Mouse (Mus musculus) CH12.LX (cell line): ENCODE measurements around the gene Tjap1.

Experiments
- BHLHE40 ChIP-seq: IDR thresholded peaks from 2 replicates; pipeline ENCODE4 v1.6.1; 2011; ENCODE audit warnings: mild to moderate bottlenecking, low read depth, low read length, improper control_type of control experiment
- CTCF ChIP-seq, 2 experiments: IDR thresholded peaks in 1 of 2; conservative IDR thresholded peaks in 1 of 2; 2 replicates each; pipeline ENCODE4 v1.5.1; 2011 to 2012; ENCODE audit warnings: low read depth in 2 of 2, low read length in 2 of 2, improper control_type of control experiment in 1 of 2, inconsistent platforms in 1 of 2, mild to moderate bottlenecking in 1 of 2, moderate library complexity in 1 of 2
- E2F4 ChIP-seq: IDR thresholded peaks from 2 replicates; pipeline ENCODE4 v1.6.1; 2011; ENCODE audit warnings: low read depth, low read length, improper control_type of control experiment; ENCODE audit not compliant: insufficient replicate concordance
- EP300 ChIP-seq: IDR thresholded peaks from 2 replicates; pipeline ENCODE4 v1.6.1; 2011; ENCODE audit warnings: low read length, improper control_type of control experiment
- JUND ChIP-seq: conservative IDR thresholded peaks from 2 replicates; pipeline ENCODE4 v1.6.1; 2011; ENCODE audit warnings: low read depth, low read length, improper control_type of control experiment
- MAX ChIP-seq: IDR thresholded peaks from 2 replicates; pipeline ENCODE4 v1.6.1; 2011; ENCODE audit warnings: low read length, improper control_type of control experiment
- MEF2A ChIP-seq: IDR thresholded peaks from 2 replicates; pipeline ENCODE4 v1.6.1; 2014; ENCODE audit warnings: low read depth, mild to moderate bottlenecking, inconsistent platforms, low read length, improper control_type of control experiment, borderline replicate concordance
- NRF1 ChIP-seq: IDR thresholded peaks from 2 replicates; pipeline ENCODE4 v1.6.1; 2014; ENCODE audit warnings: low read depth, mild to moderate bottlenecking, inconsistent platforms, low read length, improper control_type of control experiment, moderate library complexity
- PAX5 ChIP-seq: IDR thresholded peaks from 2 replicates; pipeline ENCODE4 v1.6.1; 2012; ENCODE audit warnings: low read length, inconsistent platforms, mixed read lengths
- POLR2A ChIP-seq: IDR thresholded peaks from 2 replicates; pipeline ENCODE4 v1.6.1; 2011; ENCODE audit warnings: low read depth, mild to moderate bottlenecking, improper control_type of control experiment, low read length
- POLR2AphosphoS2 ChIP-seq: IDR thresholded peaks from 2 replicates; pipeline ENCODE4 v1.6.1; 2011; ENCODE audit warnings: low read depth, low read length, improper control_type of control experiment

DNA sequence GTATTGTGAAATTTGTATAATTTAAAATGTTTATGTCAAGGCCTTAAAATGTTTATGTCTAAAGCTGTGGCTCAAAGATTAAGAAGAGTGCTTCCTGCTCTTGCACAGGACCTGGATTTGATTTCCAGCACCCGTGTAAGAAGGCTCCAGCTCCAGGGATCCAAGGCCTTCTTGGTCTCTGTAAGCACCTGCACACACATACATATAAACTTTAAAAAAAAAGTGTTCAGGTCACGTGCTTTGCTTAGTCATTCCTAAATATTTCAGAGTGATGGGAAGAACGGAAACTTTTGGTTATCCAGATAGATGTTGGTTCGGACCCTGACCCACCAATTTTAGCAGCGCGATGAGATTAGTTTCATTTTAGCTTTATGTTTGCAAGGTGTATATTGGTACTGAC, 45.9 kb upstream of the Tjap1 start:
- TF ChIP-seq EP300 (no peak), PAX5 (no peak), E2F4 (no peak), POLR2AphosphoS2 (no peak), POLR2A (no peak), MAX (no peak), MEF2A (no peak), BHLHE40 (peak; percentile 62; the same call in 1 of the 2 replicates), CTCF (conservative IDR thresholded peaks at IDR 0.05 in 1 of 2, IDR thresholded peaks at IDR 0.05 in 1 of 2; ENCODE audit: low read depth in 2 of 2, low read length in 2 of 2) (no peak), NRF1 (no peak), JUND (no peak)
